Mouse (Mus musculus) naive thymus-derived CD4-positive, alpha-beta T cell, adult 5 months (primary cell): ENCODE measurements around the gene Kdsr. TPM values are rescaled to one million over a fixed set of nuclear protein-coding genes. Genes with fewer than 3 reads are reported as not detected.

Experiments
- polyA plus RNA-seq: library from polyadenylated mRNA; unstranded; fragments of 100-300 nt; shearing (Covaris generic); gene quantifications from one replicate; pipeline ENCODE4 v1.2.1, GENCODE M21; 2017

The Kdsr gene
- 32.3 TPM for polyA plus RNA-seq

GRCm38 (mm10) chr1:106759572-106760435, at the start of gene Kdsr:
Kdsr (minus strand) TSS chr1:106759727.

GRCm38 (mm10) chr1:106796542-106796924, 37.0 kb upstream of the Kdsr start, which contains the start of gene Vps4b:
Vps4b (minus strand) TSS chr1:106796728.

GRCm38 (mm10) chr1:106713621-106714529, 45.7 kb downstream of the Kdsr start, which contains the start of gene Bcl2:
Bcl2 (minus strand) TSS chr1:106714274.

Other genes with a start within 250 kb of the Kdsr start
- 172 TPM for gene Bcl2, start 45.5 kb downstream of the Kdsr start, polyA plus RNA-seq
- gene Vps4b, start 37.0 kb upstream of the Kdsr start, polyA plus RNA-seq, result 103 TPM
- gene Serpinb5, start 101.4 kb upstream of the Kdsr start, polyA plus RNA-seq, result not detected
- gene Serpinb12, start 174.7 kb upstream of the Kdsr start, polyA plus RNA-seq, result not detected
- gene Serpinb13, start 221.3 kb upstream of the Kdsr start, polyA plus RNA-seq, result not detected